Mouse (Mus musculus) hindbrain, embryonic 15.5 days (tissue): ENCODE measurements around the gene Lpcat2. TPM values are rescaled to one million over a fixed set of nuclear protein-coding genes. Genes with fewer than 3 reads are reported as not detected.

ENCODE experiments used
- ATAC-seq: fragments of 200-750 bp; cut with Nextera tagmentation; 2 replicates; pipeline ENCODE4 v1.8.0; 2017; ENCODE audit warnings: low read depth, moderate number of reproducible peaks, moderate TSS enrichment; ENCODE audit not compliant: low FRiP score
- H3K27ac ChIP-seq: fragments of 300-500 bp; sonication (generic); replicated peaks from 2 replicates; pipeline ENCODE4 v1.5.1; 2015; ENCODE audit warnings: mild to moderate bottlenecking, inconsistent platforms
- H3K27me3 ChIP-seq: fragments of 300-500 bp; sonication (generic); 2 replicates; pipeline ENCODE4 v1.6.1; 2015; ENCODE audit warnings: control low read depth, inconsistent platforms
- H3K36me3 ChIP-seq: fragments of 300-500 bp; sonication (generic); 2 replicates; pipeline ENCODE4 v1.6.1; 2015; ENCODE audit warnings: control low read depth, inconsistent platforms
- H3K4me1 ChIP-seq: fragments of 300-500 bp; sonication (generic); replicated peaks from 2 replicates; pipeline ENCODE4 v1.6.1; 2015; ENCODE audit warnings: control low read depth, inconsistent platforms
- H3K4me2 ChIP-seq: fragments of 300-500 bp; sonication (generic); 2 replicates; pipeline ENCODE4 v1.6.1; 2015; ENCODE audit warnings: moderate library complexity, mild to moderate bottlenecking, inconsistent platforms
- H3K4me3 ChIP-seq: fragments of 300-500 bp; sonication (generic); 2 replicates; pipeline ENCODE4 v1.5.1; 2015; ENCODE audit warnings: mild to moderate bottlenecking, inconsistent platforms
- H3K9ac ChIP-seq: fragments of 300-500 bp; sonication (generic); 2 replicates; pipeline ENCODE4 v1.6.1; 2015; ENCODE audit warnings: inconsistent platforms
- H3K9me3 ChIP-seq: fragments of 300-500 bp; sonication (generic); 2 replicates; pipeline ENCODE4 v1.6.1; 2016; ENCODE audit warnings: control low read depth, inconsistent platforms
- WGBS: fragments of 180-500 bp; shearing (Covaris S2); methylation state at CpG from one replicate; pipeline ENCODE4 v1.1.7; 2015; 5-methylcytosine and 5-hydroxymethylcytosine counted together
- polyA plus RNA-seq: library from polyadenylated mRNA; unstranded; fragments of >200 nt; fragmentation: Nextera tagmentation; extraction: Ambion mirVana; gene quantifications from 2 replicates; pipeline ENCODE4 v1.2.1, GENCODE M21; 2015

Gene Lpcat2
- polyA plus RNA-seq, 1 experiment from 2014 or later: 9.9 TPM

GRCm38 (mm10) chr8:92834786-92835500, 20.2 kb upstream of the Lpcat2 start:
- ATAC-seq: no peak
- no peaks in the 10 kb centered on the region for H3K27me3 ChIP-seq
- no peak overlapping the region for H3K27ac ChIP-seq
- 80% methylated on average over 11 of the region's 11 CpGs for WGBS
- no peaks in the 10 kb centered on the region for H3K9me3 ChIP-seq
- no peak overlapping the region for H3K4me2 ChIP-seq
- H3K4me1 ChIP-seq: no peaks in the 10 kb centered on the region
- H3K4me3 ChIP-seq: no peak overlapping the region
- H3K9ac ChIP-seq: no peak overlapping the region
- H3K36me3 ChIP-seq: no peaks in the 10 kb centered on the region

GRCm38 (mm10) chr8:92835901-92836300, 19.2 kb upstream of the Lpcat2 start:
- H3K9ac ChIP-seq: no peak overlapping the region
- WGBS: 92% methylated on average over 11 of the region's 11 CpGs
- H3K36me3 ChIP-seq: no peaks in the 10 kb centered on the region
- H3K4me3 ChIP-seq: no peak overlapping the region
- no peak overlapping the region for H3K4me2 ChIP-seq
- H3K4me1 ChIP-seq: no peaks in the 10 kb centered on the region
- H3K27ac ChIP-seq: no peak overlapping the region
- no peak for ATAC-seq
- H3K9me3 ChIP-seq: no peaks in the 10 kb centered on the region
- no peaks in the 10 kb centered on the region for H3K27me3 ChIP-seq

- H3K4me3 ChIP-seq: no peak overlapping the region
- H3K36me3 ChIP-seq: no peaks in the 10 kb centered on the region
- H3K4me1 ChIP-seq: no peaks in the 10 kb centered on the region
- H3K27ac ChIP-seq: no peak overlapping the region
- H3K9me3 ChIP-seq: no peaks in the 10 kb centered on the region
- H3K9ac ChIP-seq: no peak overlapping the region
- 69% methylated on average over 3 of the region's 3 CpGs for WGBS
- no peak for ATAC-seq
- no peak overlapping the region for H3K4me2 ChIP-seq
- H3K27me3 ChIP-seq: no peaks in the 10 kb centered on the region
Observed at GRCm38 (mm10) chr8:92838616-92839015, 16.5 kb upstream of the Lpcat2 start.

GRCm38 (mm10) chr8:92839161-92839560, 16.0 kb upstream of the Lpcat2 start:
- H3K4me1 ChIP-seq: no peaks in the 10 kb centered on the region
- H3K4me3 ChIP-seq: no peak overlapping the region
- ATAC-seq: no peak
- no peak overlapping the region for H3K27ac ChIP-seq
- H3K9ac ChIP-seq: no peak overlapping the region
- WGBS: 95% methylated on average over 8 of the region's 8 CpGs
- H3K9me3 ChIP-seq: no peaks in the 10 kb centered on the region
- H3K4me2 ChIP-seq: no peak overlapping the region
- H3K27me3 ChIP-seq: no peaks in the 10 kb centered on the region
- H3K36me3 ChIP-seq: no peaks in the 10 kb centered on the region

- WGBS: 93% methylated on average over 7 of the region's 7 CpGs
- Histone ChIP-seq H3K4me1 (no peaks in the 10 kb centered on the region), H3K27ac (no peak overlapping the region)
Observed at GRCm38 (mm10) chr8:92839876-92840275, 15.3 kb upstream of the Lpcat2 start.

GRCm38 (mm10) chr8:92846684-92847083, 8.5 kb upstream of the Lpcat2 start:
- H3K27me3 ChIP-seq: no peaks in the 10 kb centered on the region
- H3K9me3 ChIP-seq: no peaks in the 10 kb centered on the region
- 17% methylated on average over 3 of the region's 3 CpGs for WGBS
- no peak overlapping the region for H3K4me3 ChIP-seq
- peak overlapping the region; percentile 36; the same call in 1 of the 2 replicates for H3K27ac ChIP-seq
- H3K36me3 ChIP-seq: no peaks in the 10 kb centered on the region
- ATAC-seq: 0 out of 2 replicates have a peak, but pooled peaks have one; percentile 29
- peaks cover 30% of the 10 kb centered on the region for H3K4me1 ChIP-seq
- no peak overlapping the region for H3K9ac ChIP-seq
- H3K4me2 ChIP-seq: peak overlapping the region; percentile 16

More at GRCm38 (mm10) chr8:92839876-92840275, 15.3 kb upstream of the Lpcat2 start:
- no peak overlapping the region for H3K9ac ChIP-seq
- no peaks in the 10 kb centered on the region for H3K36me3 ChIP-seq
- no peak for ATAC-seq
- no peak overlapping the region for H3K4me3 ChIP-seq
- no peaks in the 10 kb centered on the region for H3K9me3 ChIP-seq
- no peak overlapping the region for H3K4me2 ChIP-seq
- no peaks in the 10 kb centered on the region for H3K27me3 ChIP-seq

- no peaks in the 10 kb centered on the region for H3K36me3 ChIP-seq
- ATAC-seq: 0 out of 2 replicates have a peak, but pooled peaks have one; percentile 20
- peak overlapping the region; percentile 36; the same call in 1 of the 2 replicates for H3K27ac ChIP-seq
- H3K4me1 ChIP-seq: peaks cover 30% of the 10 kb centered on the region
- WGBS: 34% methylated on average over 9 of the region's 9 CpGs
- H3K4me3 ChIP-seq: no peak overlapping the region
- peak overlapping the region; percentile 16; the same call in 1 of the 2 replicates for H3K4me2 ChIP-seq
- H3K9ac ChIP-seq: no peak overlapping the region
- H3K27me3 ChIP-seq: no peaks in the 10 kb centered on the region
- H3K9me3 ChIP-seq: no peaks in the 10 kb centered on the region
Observed at GRCm38 (mm10) chr8:92847299-92847698, 7.8 kb upstream of the Lpcat2 start.

- H3K27ac ChIP-seq: no peak overlapping the region
- ATAC-seq: no peak
- no peaks in the 10 kb centered on the region for H3K27me3 ChIP-seq
- peaks cover 35% of the 10 kb centered on the region for H3K4me1 ChIP-seq
- no peak overlapping the region for H3K9ac ChIP-seq
- H3K4me3 ChIP-seq: no peak overlapping the region
- H3K36me3 ChIP-seq: no peaks in the 10 kb centered on the region
- no peak overlapping the region for H3K4me2 ChIP-seq
- no peaks in the 10 kb centered on the region for H3K9me3 ChIP-seq
- 49% methylated on average over 6 of the region's 6 CpGs for WGBS
Observed at GRCm38 (mm10) chr8:92849261-92849660, 5.9 kb upstream of the Lpcat2 start.

- H3K9me3 ChIP-seq: no peaks in the 10 kb centered on the region
- WGBS: 56% methylated on average over 4 of the region's 4 CpGs
- no peaks in the 10 kb centered on the region for H3K27me3 ChIP-seq
- H3K27ac ChIP-seq: peak overlapping the region; percentile 42
- H3K4me1 ChIP-seq: peaks cover 35% of the 10 kb centered on the region
- H3K36me3 ChIP-seq: no peaks in the 10 kb centered on the region
- peak; percentile 89 for ATAC-seq
- no peak overlapping the region for H3K4me2 ChIP-seq
- H3K9ac ChIP-seq: no peak overlapping the region
- no peak overlapping the region for H3K4me3 ChIP-seq
Observed at GRCm38 (mm10) chr8:92850239-92850638, 4.9 kb upstream of the Lpcat2 start.

GRCm38 (mm10) chr8:92851381-92851780, 3.8 kb upstream of the Lpcat2 start:
- 0 out of 2 replicates have a peak, but pooled peaks cover 3% of the 10 kb centered on the region for H3K27me3 ChIP-seq
- WGBS: 90% methylated on average over 3 of the region's 3 CpGs

GRCm38 (mm10) chr8:92853188-92853983, 1.8 kb upstream of the Lpcat2 start:
- WGBS: 56% methylated on average over 18 of the region's 18 CpGs
- ATAC-seq: no peak
- 0 out of 2 replicates have a peak, but pooled peaks cover 3% of the 10 kb centered on the region for H3K27me3 ChIP-seq
- H3K27ac ChIP-seq: no peak overlapping the region
- H3K36me3 ChIP-seq: no peaks in the 10 kb centered on the region
- H3K9me3 ChIP-seq: no peaks in the 10 kb centered on the region
- peaks cover 24% of the 10 kb centered on the region for H3K4me1 ChIP-seq
- H3K4me2 ChIP-seq: no peak overlapping the region
- no peak overlapping the region for H3K4me3 ChIP-seq
- H3K9ac ChIP-seq: no peak overlapping the region

More at GRCm38 (mm10) chr8:92851381-92851780, 3.8 kb upstream of the Lpcat2 start:
- ATAC-seq: no peak
- Histone ChIP-seq H3K4me1 (peaks cover 36% of the 10 kb centered on the region), H3K36me3 (no peaks in the 10 kb centered on the region), H3K9ac (no peak overlapping the region), H3K4me3 (no peak overlapping the region), H3K27ac (no peak overlapping the region), H3K4me2 (no peak overlapping the region), H3K9me3 (no peaks in the 10 kb centered on the region)

GRCm38 (mm10) chr8:92854673-92855072, 466 bp upstream of the Lpcat2 start:
- Histone ChIP-seq H3K9me3 (no peaks in the 10 kb centered on the region), H3K4me3 (peak overlapping the region; percentile 77), H3K4me2 (peak overlapping the region; percentile 79), H3K4me1 (peaks cover 23% of the 10 kb centered on the region), H3K36me3 (no peaks in the 10 kb centered on the region), H3K9ac (no peak overlapping the region), H3K27me3 (0 out of 2 replicates have a peak, but pooled peaks cover 3% of the 10 kb centered on the region), H3K27ac (no peak overlapping the region)
- ATAC-seq: no peak
- WGBS: 83% methylated on average over 3 of the region's 3 CpGs
